Mouse (Mus musculus) liver, embryonic 13.5 days (tissue): ENCODE data around the gene Mab21l3. TPM values are rescaled to one million over a fixed set of nuclear protein-coding genes. Genes with fewer than 3 reads are reported as not detected.

Experiments
- ATAC-seq: fragments of 200-750 bp; cut with Nextera tagmentation; 2 replicates; pipeline ENCODE4 v1.8.0; 2017; ENCODE audit warnings: low read depth, mild to moderate bottlenecking, moderate number of reproducible peaks, moderate library complexity
- DNase-seq: peaks from one replicate; pipeline ENCODE4 v3.0.0; 2022
- H3K27ac ChIP-seq: fragments of 300-500 bp; sonication (generic); 2 replicates; pipeline ENCODE4 v1.5.1; 2015; ENCODE audit warnings: moderate library complexity, mild to moderate bottlenecking, inconsistent platforms
- H3K27me3 ChIP-seq: fragments of 300-500 bp; sonication (generic); 2 replicates; pipeline ENCODE4 v1.6.1; 2015; ENCODE audit warnings: mild to moderate bottlenecking, inconsistent platforms
- H3K36me3 ChIP-seq: fragments of 300-500 bp; sonication (generic); 2 replicates; pipeline ENCODE4 v1.6.1; 2015; ENCODE audit warnings: mild to moderate bottlenecking, inconsistent platforms
- H3K4me1 ChIP-seq: fragments of 300-500 bp; sonication (generic); replicated peaks from 2 replicates; pipeline ENCODE4 v1.6.1; 2015; ENCODE audit warnings: inconsistent platforms
- H3K4me2 ChIP-seq: fragments of 300-500 bp; sonication (generic); 2 replicates; pipeline ENCODE4 v1.6.1; 2015; ENCODE audit warnings: inconsistent platforms, mild to moderate bottlenecking, moderate library complexity
- H3K4me3 ChIP-seq: fragments of 300-500 bp; sonication (generic); replicated peaks from 2 replicates; pipeline ENCODE4 v1.5.1; 2015; ENCODE audit warnings: mild to moderate bottlenecking, inconsistent platforms
- H3K9ac ChIP-seq: fragments of 300-500 bp; sonication (generic); 2 replicates; pipeline ENCODE4 v1.6.1; 2015; ENCODE audit warnings: mild to moderate bottlenecking, inconsistent platforms
- H3K9me3 ChIP-seq: fragments of 300-500 bp; sonication (generic); replicated peaks from 2 replicates; pipeline ENCODE4 v1.6.1; 2016; ENCODE audit warnings: inconsistent platforms
- WGBS: fragments of 180-500 bp; shearing (Covaris S2); methylation state at CpG from one replicate; pipeline ENCODE4 v1.1.7; 2015; ENCODE audit not compliant: insufficient replicate concordance; 5-methylcytosine and 5-hydroxymethylcytosine counted together
- polyA plus RNA-seq: library from polyadenylated mRNA; unstranded; fragments of >200 nt; fragmentation: Nextera tagmentation; extraction: Ambion mirVana; gene quantifications from 2 replicates; pipeline ENCODE4 v1.2.1, GENCODE M21; 2015

Gene Mab21l3
- 0.03 TPM in 1 of 2 replicates, not detected in the other for polyA plus RNA-seq

- H3K4me3 ChIP-seq, result no peak within 1 kb of the TSS
- H3K4me2 ChIP-seq, result no peak within 1 kb of the TSS
- no peaks in the 10 kb centered on the region for H3K9me3 ChIP-seq
- H3K27ac ChIP-seq, result no peak within 1 kb of the TSS
- no peak for ATAC-seq
- H3K9ac ChIP-seq, result no peak within 1 kb of the TSS
- DNase-seq, result no peak
- no peaks in the 10 kb centered on the region for H3K36me3 ChIP-seq
- no peaks in the 10 kb centered on the region for H3K27me3 ChIP-seq
- H3K4me1 ChIP-seq, result no peaks in the 10 kb centered on the region
- WGBS, result 64% methylated on average over 5 of the region's 5 CpGs
Observed at GRCm38 (mm10) chr3:101848816-101849215, at the start of gene Mab21l3. Gene Mab21l3 (minus strand): TSS chr3:101848959.

GRCm38 (mm10) chr3:101897377-101897974 lies 48.7 kb upstream of the Mab21l3 start:
- H3K4me3 ChIP-seq, result no peak overlapping the region
- ATAC-seq (no peak), DNase-seq (no peak)
- no peak overlapping the region for H3K4me2 ChIP-seq
- WGBS, result 80% methylated on average over 15 of the region's 15 CpGs
- H3K9ac ChIP-seq, result no peak overlapping the region
- no peaks in the 10 kb centered on the region for H3K36me3 ChIP-seq
- no peaks in the 10 kb centered on the region for H3K27me3 ChIP-seq
- no peaks in the 10 kb centered on the region for H3K4me1 ChIP-seq
- H3K9me3 ChIP-seq, result no peaks in the 10 kb centered on the region
- no peak overlapping the region for H3K27ac ChIP-seq

DNA sequence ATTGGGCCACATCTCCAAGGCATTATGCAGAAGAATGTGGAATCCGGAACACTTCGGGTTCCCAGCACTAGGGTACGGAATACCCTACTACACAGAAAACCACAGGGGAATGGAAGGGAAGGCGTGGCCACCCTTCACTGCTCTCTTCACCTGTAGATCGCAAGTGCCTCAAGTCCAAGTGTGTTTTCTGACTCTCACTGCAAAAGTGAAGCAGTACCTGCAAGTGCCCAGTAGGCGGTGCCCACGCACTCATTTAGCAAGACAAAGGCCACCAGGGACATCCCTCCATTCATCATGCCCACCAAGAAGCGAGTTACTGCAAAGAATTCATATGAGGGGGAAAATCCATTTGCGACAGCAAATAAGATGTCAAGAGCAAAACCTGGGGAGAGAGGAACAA lies 48.1 kb upstream of the Mab21l3 start:
- Histone ChIP-seq H3K4me1 (no peaks in the 10 kb centered on the region), H3K4me2 (no peak overlapping the region), H3K27ac (no peak overlapping the region), H3K9me3 (no peaks in the 10 kb centered on the region), H3K9ac (no peak overlapping the region), H3K27me3 (no peaks in the 10 kb centered on the region), H3K36me3 (no peaks in the 10 kb centered on the region), H3K4me3 (no peak overlapping the region)
- WGBS, result 33% methylated on average over 9 of the region's 9 CpGs
- ATAC-seq, result no peak
- peak; percentile 36 for DNase-seq

DNA sequence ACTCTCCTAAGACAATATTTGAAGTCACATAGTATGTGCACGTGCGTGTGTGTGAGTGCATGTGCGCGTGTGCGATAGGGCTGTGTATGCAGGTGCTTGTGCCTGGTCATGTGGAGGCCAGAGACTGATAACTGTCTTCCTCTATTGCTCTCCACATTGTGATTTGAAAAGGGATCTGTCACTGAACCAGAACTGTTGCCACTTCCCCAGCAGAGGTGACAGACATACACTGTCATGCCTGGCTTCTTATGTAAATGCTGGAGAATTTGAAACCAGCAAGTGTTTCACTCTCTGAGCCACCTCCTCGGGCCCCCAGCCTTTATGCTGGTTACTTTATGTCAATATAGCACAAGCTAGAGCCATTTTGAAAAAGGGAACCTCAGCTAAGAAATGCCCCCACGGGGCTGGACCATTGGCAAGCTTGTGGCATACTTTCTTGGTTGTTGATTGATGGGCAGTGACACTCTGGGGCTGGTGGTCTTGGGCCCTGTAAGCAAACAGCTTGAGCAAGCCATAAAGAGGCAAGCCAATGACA lies 46.7 kb upstream of the Mab21l3 start:
- Histone ChIP-seq H3K4me1 (no peaks in the 10 kb centered on the region), H3K36me3 (no peaks in the 10 kb centered on the region), H3K9me3 (no peaks in the 10 kb centered on the region), H3K4me2 (no peak overlapping the region), H3K27me3 (no peaks in the 10 kb centered on the region), H3K9ac (no peak overlapping the region), H3K4me3 (no peak overlapping the region), H3K27ac (no peak overlapping the region)
- ATAC-seq (no peak), DNase-seq (no peak)
- WGBS, result 72% methylated on average over 7 of the region's 7 CpGs

GRCm38 (mm10) chr3:101885591-101885990 lies 36.8 kb upstream of the Mab21l3 start:
- DNase-seq, result no peak
- H3K9ac ChIP-seq, result no peak overlapping the region
- WGBS, result 79% methylated on average over 3 of the region's 3 CpGs
- no peaks in the 10 kb centered on the region for H3K9me3 ChIP-seq
- ATAC-seq, result no peak
- no peaks in the 10 kb centered on the region for H3K27me3 ChIP-seq
- no peak overlapping the region for H3K4me2 ChIP-seq
- H3K4me3 ChIP-seq, result no peak overlapping the region
- H3K4me1 ChIP-seq, result no peaks in the 10 kb centered on the region
- no peaks in the 10 kb centered on the region for H3K36me3 ChIP-seq
- no peak overlapping the region for H3K27ac ChIP-seq

GRCm38 (mm10) chr3:101885041-101885440 lies 36.3 kb upstream of the Mab21l3 start:
- H3K9me3 ChIP-seq, result no peaks in the 10 kb centered on the region
- H3K27me3 ChIP-seq, result no peaks in the 10 kb centered on the region
- DNase-seq (no peak), ATAC-seq (no peak)
- no peak overlapping the region for H3K9ac ChIP-seq
- WGBS, result 63% methylated on average over 4 of the region's 4 CpGs
- no peak overlapping the region for H3K27ac ChIP-seq
- H3K4me3 ChIP-seq, result no peak overlapping the region
- no peak overlapping the region for H3K4me2 ChIP-seq
- no peaks in the 10 kb centered on the region for H3K36me3 ChIP-seq
- no peaks in the 10 kb centered on the region for H3K4me1 ChIP-seq

DNA sequence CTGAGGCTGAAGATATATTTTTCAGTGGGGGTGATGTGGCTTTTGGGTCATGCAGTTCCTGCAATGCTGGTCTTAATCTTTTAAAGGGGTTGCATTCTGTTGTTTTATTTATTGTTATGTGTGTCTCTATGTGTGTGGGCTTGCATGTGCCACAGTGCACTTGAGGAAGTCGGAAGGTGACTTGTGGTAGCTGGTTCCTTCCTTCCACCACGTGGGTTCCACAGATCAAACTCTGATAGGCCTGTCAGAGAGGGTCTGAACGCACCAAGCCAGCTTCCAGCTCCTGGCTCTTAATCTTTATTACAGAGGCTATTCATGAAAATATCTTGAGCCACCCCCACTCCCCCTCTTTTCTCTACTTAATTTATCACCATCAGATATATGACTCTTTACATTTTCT lies 35.1 kb upstream of the Mab21l3 start:
- DNase-seq (no peak), ATAC-seq (no peak)
- no peak overlapping the region for H3K27ac ChIP-seq
- no peak overlapping the region for H3K9ac ChIP-seq
- no peaks in the 10 kb centered on the region for H3K36me3 ChIP-seq
- H3K4me1 ChIP-seq, result no peaks in the 10 kb centered on the region
- H3K9me3 ChIP-seq, result no peaks in the 10 kb centered on the region
- WGBS, result 25% methylated on average over 3 of the region's 3 CpGs
- no peak overlapping the region for H3K4me2 ChIP-seq
- H3K4me3 ChIP-seq, result no peak overlapping the region
- no peaks in the 10 kb centered on the region for H3K27me3 ChIP-seq

- no peak overlapping the region for H3K9ac ChIP-seq
- no peaks in the 10 kb centered on the region for H3K27me3 ChIP-seq
- DNase-seq (no peak), ATAC-seq (no peak)
- H3K36me3 ChIP-seq, result no peaks in the 10 kb centered on the region
- H3K27ac ChIP-seq, result no peak overlapping the region
- no peaks in the 10 kb centered on the region for H3K9me3 ChIP-seq
- H3K4me1 ChIP-seq, result no peaks in the 10 kb centered on the region
- WGBS, result 62% methylated on average over 9 of the region's 9 CpGs
- H3K4me2 ChIP-seq, result no peak overlapping the region
- no peak overlapping the region for H3K4me3 ChIP-seq
Observed at GRCm38 (mm10) chr3:101881721-101882120, 33.0 kb upstream of the Mab21l3 start.

DNA sequence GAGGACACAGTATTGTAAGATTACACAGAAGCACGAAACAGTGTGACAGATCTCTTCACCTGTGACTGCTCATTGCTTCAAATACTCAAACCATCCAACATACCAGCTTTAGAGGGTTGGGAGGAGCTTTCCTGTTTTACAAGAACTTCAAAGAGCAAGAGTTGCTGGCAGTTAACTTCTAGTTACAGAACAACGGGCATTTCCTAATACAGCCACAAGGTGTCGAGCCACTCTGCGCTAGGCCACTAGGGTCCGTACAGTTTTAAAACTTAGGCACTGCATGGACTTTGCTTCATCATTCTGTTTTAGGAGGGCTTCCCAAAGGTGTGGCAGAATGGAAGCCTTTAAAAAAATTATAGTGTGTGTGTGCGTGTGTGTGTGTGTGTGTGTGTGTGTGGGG lies 32.1 kb upstream of the Mab21l3 start:
- Histone ChIP-seq H3K36me3 (no peaks in the 10 kb centered on the region), H3K4me3 (no peak overlapping the region), H3K4me1 (no peaks in the 10 kb centered on the region), H3K27ac (no peak overlapping the region), H3K27me3 (no peaks in the 10 kb centered on the region), H3K9me3 (no peaks in the 10 kb centered on the region), H3K9ac (no peak overlapping the region), H3K4me2 (no peak overlapping the region)
- ATAC-seq (no peak), DNase-seq (no peak)
- WGBS, result 73% methylated on average over 6 of the region's 6 CpGs

DNA sequence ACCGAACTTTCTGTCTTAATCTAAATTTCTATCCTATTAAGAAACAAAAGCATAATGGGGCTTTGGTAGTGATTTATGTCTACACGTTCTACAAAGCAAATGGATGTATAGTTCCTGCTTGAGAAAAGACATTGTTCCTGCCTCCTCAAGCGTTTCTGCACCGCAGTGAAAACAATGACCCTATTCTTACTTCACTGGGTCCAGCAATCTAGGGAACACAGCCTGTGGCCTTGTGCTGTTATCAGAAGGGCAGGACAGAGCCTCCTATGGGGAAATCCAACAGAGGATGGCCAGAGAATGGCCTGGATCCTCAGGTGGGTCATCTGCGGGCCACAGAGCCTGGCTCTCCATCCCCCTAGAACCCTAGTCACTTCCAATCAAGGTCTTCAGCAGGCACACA lies 29.4 kb upstream of the Mab21l3 start:
- WGBS, result 61% methylated on average over 5 of the region's 5 CpGs
- ATAC-seq, result no peak

GRCm38 (mm10) chr3:101876459-101877285 lies 27.9 kb upstream of the Mab21l3 start:
- no peak overlapping the region for H3K4me2 ChIP-seq
- H3K27ac ChIP-seq, result peak overlapping the region; percentile 17; the same call in 1 of the 2 replicates
- no peak for ATAC-seq
- H3K36me3 ChIP-seq, result no peaks in the 10 kb centered on the region
- no peak overlapping the region for H3K9ac ChIP-seq
- H3K4me3 ChIP-seq, result no peak overlapping the region
- H3K4me1 ChIP-seq, result no peaks in the 10 kb centered on the region
- no peaks in the 10 kb centered on the region for H3K27me3 ChIP-seq
- WGBS, result 56% methylated on average over 7 of the region's 7 CpGs
- DNase-seq, result no peak
- H3K9me3 ChIP-seq, result no peaks in the 10 kb centered on the region

More for the DNA sequence above, 29.4 kb upstream of the Mab21l3 start:
- no peaks in the 10 kb centered on the region for H3K36me3 ChIP-seq
- no peaks in the 10 kb centered on the region for H3K4me1 ChIP-seq
- no peaks in the 10 kb centered on the region for H3K27me3 ChIP-seq
- H3K4me2 ChIP-seq, result no peak overlapping the region
- no peak overlapping the region for H3K27ac ChIP-seq
- H3K9me3 ChIP-seq, result no peaks in the 10 kb centered on the region
- H3K9ac ChIP-seq, result no peak overlapping the region
- DNase-seq, result no peak
- no peak overlapping the region for H3K4me3 ChIP-seq
